Mouse (Mus musculus) limb, embryonic 11.5 days (tissue): ENCODE measurements around the gene Retreg3. TPM values are rescaled to one million over a fixed set of nuclear protein-coding genes. Genes with fewer than 3 reads are reported as not detected.

ENCODE experiments used
- microRNA-seq: library from miRNA; unstranded; fragments of <30 nt; microRNA quantifications from one replicate; pipeline ENCODE4, GENCODE M21; 2016
- polyA plus RNA-seq: library from polyadenylated mRNA; unstranded; fragments of >200 nt; fragmentation: Nextera tagmentation; extraction: Ambion mirVana; gene quantifications from 2 replicates; pipeline ENCODE4 v1.2.1, GENCODE M21; 2014

Retreg3 gene
- polyA plus RNA-seq, 1 experiment from 2014 or later: 10.3 TPM

Small RNA genes lying within 50 kb of the gene (microRNA-seq; reads per million reads assigned to microRNA genes)
- gene Gm27626: not detected

Other genes with a start within 250 kb of the Retreg3 start
- gene Stat3, start 180.4 kb downstream of the Retreg3 start, polyA plus RNA-seq: 37.1 and 39.4 TPM in 2 replicates
- gene Cavin1, start 149.0 kb downstream of the Retreg3 start, polyA plus RNA-seq: 10.2 and 13.3 TPM in 2 replicates
- 27.1 and 32.0 TPM in 2 replicates for gene Atp6v0a1, start 110.4 kb downstream of the Retreg3 start, polyA plus RNA-seq
- 5.2 and 5.3 TPM in 2 replicates for gene Naglu, start 49.9 kb downstream of the Retreg3 start, polyA plus RNA-seq
- 0.15 TPM in 1 of 2 replicates, not detected in the other for gene Hsd17b1, start 41.5 kb downstream of the Retreg3 start, polyA plus RNA-seq
- gene Coasy, start 37.3 kb downstream of the Retreg3 start, polyA plus RNA-seq: 40.5 and 49.4 TPM in 2 replicates
- gene Mlx, start 32.6 kb downstream of the Retreg3 start, polyA plus RNA-seq: 40.6 and 48.9 TPM in 2 replicates
- gene Psmc3ip, start 24.5 kb downstream of the Retreg3 start, polyA plus RNA-seq: 71.1 and 71.6 TPM in 2 replicates
- gene Tubg1, start within 50 bp of the Retreg3 start, polyA plus RNA-seq: 113 and 119 TPM in 2 replicates
- gene Tubg2, start 36.0 kb upstream of the Retreg3 start, polyA plus RNA-seq: 4.8 and 5.0 TPM in 2 replicates
- gene Cntnap1, start 50.6 kb upstream of the Retreg3 start, polyA plus RNA-seq: 0.04 and 0.21 TPM in 2 replicates
- 2.6 and 4.1 TPM in 2 replicates for gene Plekhh3, start 51.5 kb upstream of the Retreg3 start, polyA plus RNA-seq
- 0.13 TPM in 1 of 2 replicates, not detected in the other for gene Ccr10, start 55.5 kb upstream of the Retreg3 start, polyA plus RNA-seq
- gene Ezh1, start 106.6 kb upstream of the Retreg3 start, polyA plus RNA-seq: 12.7 and 13.4 TPM in 2 replicates
- 60.4 and 67.2 TPM in 2 replicates for gene Ramp2, start 126.1 kb upstream of the Retreg3 start, polyA plus RNA-seq
- gene Vps25, start 133.8 kb upstream of the Retreg3 start, polyA plus RNA-seq: 111 and 120 TPM in 2 replicates
- gene Wnk4, start 140.7 kb upstream of the Retreg3 start, polyA plus RNA-seq: 7.0 and 8.1 TPM in 2 replicates
- 1.3 and 1.8 TPM in 2 replicates for gene Cntd1, start 159.1 kb upstream of the Retreg3 start, polyA plus RNA-seq
- 191 and 204 TPM in 2 replicates for gene Coa3, start 159.2 kb upstream of the Retreg3 start, polyA plus RNA-seq
- gene Becn1, start 182.4 kb upstream of the Retreg3 start, polyA plus RNA-seq: 135 and 139 TPM in 2 replicates
- 158 and 164 TPM in 2 replicates for gene Psme3, start 196.3 kb upstream of the Retreg3 start, polyA plus RNA-seq
- gene Aoc2, start 205.2 kb upstream of the Retreg3 start, polyA plus RNA-seq: 1.5 and 1.9 TPM in 2 replicates
- gene Aoc3, start 210.7 kb upstream of the Retreg3 start, polyA plus RNA-seq: not detected in 2 replicates
- not detected in 2 replicates for gene G6pc, start 247.7 kb upstream of the Retreg3 start, polyA plus RNA-seq